Mouse (Mus musculus) gastrocnemius, postnatal 10 days (tissue): Measurements from ENCODE around the gene Nfic. TPM values are rescaled to one million over a fixed set of nuclear protein-coding genes. Genes with fewer than 3 reads are reported as not detected.

Source experiments
- DNase-seq: peaks from one replicate; pipeline ENCODE4 v3.0.0; 2021; ENCODE audit warnings: mixed read lengths
- total RNA-seq, 2 experiments: library from RNA; stranded (reverse); gene quantifications; 2 replicates each; pipeline ENCODE4 v1.2.3; 2021

Gene Nfic
- total RNA-seq, 2 experiments from 2014 or later, result 329 to 332 TPM

GRCm38 (mm10) chr10:81383802-81384604 is 71.4 kb downstream of the Nfic start, which contains the start of the genes Dohh and Gm48551:
Dohh (plus strand) TSS chr10:81384428.
Gm48551 (plus strand) TSS chr10:81384466.
- DNase-seq, result peak; percentile 100

GRCm38 (mm10) chr10:81382039-81382438 is 73.4 kb downstream of the Nfic start:
- DNase-seq, result no peak

GRCm38 (mm10) chr10:81379809-81380378 is 75.5 kb downstream of the Nfic start:
- no peak for DNase-seq

GRCm38 (mm10) chr10:81379183-81379553 is 76.3 kb downstream of the Nfic start:
- DNase-seq, result no peak

- DNase-seq, result peak; percentile 100
These were observed 76.8 kb downstream of the Nfic start for GRCm38 (mm10) chr10:81378553-81379182.

- no peak for DNase-seq
These were observed 77.5 kb downstream of the Nfic start, which contains the start of gene Fzr1 for GRCm38 (mm10) chr10:81377793-81378552. Fzr1 (minus strand) TSS chr10:81378516.

- no peak for DNase-seq
These were observed 78.1 kb downstream of the Nfic start for GRCm38 (mm10) chr10:81377362-81377664.

GRCm38 (mm10) chr10:81376561-81377361 is 78.7 kb downstream of the Nfic start:
- no peak for DNase-seq

- no peak for DNase-seq
These were observed 80.1 kb downstream of the Nfic start for GRCm38 (mm10) chr10:81375322-81375721.

- DNase-seq, result no peak
These were observed 88.3 kb downstream of the Nfic start for GRCm38 (mm10) chr10:81367207-81367495.

GRCm38 (mm10) chr10:81366477-81367206 is 88.8 kb downstream of the Nfic start:
- no peak for DNase-seq

GRCm38 (mm10) chr10:81365672-81366476 is 89.6 kb downstream of the Nfic start, which contains the start of gene 4930404N11Rik:
4930404N11Rik (minus strand) TSS chr10:81365816.
- DNase-seq, result no peak

GRCm38 (mm10) chr10:81365073-81365472 is 90.4 kb downstream of the Nfic start:
- DNase-seq, result no peak

- DNase-seq, result peak; percentile 49
These were observed 90.8 kb downstream of the Nfic start for GRCm38 (mm10) chr10:81364666-81365065.

GRCm38 (mm10) chr10:81363436-81364346 is 91.7 kb downstream of the Nfic start:
- DNase-seq, result no peak

- DNase-seq, result no peak
These were observed 93.0 kb downstream of the Nfic start for GRCm38 (mm10) chr10:81362336-81362949.

GRCm38 (mm10) chr10:81360721-81361120 is 94.7 kb downstream of the Nfic start:
- DNase-seq, result no peak

- no peak for DNase-seq
These were observed 96.6 kb downstream of the Nfic start for GRCm38 (mm10) chr10:81358841-81359240.

GRCm38 (mm10) chr10:81358209-81358608 is 97.2 kb downstream of the Nfic start:
- no peak for DNase-seq
